Mouse (Mus musculus) hindbrain, embryonic 14.5 days (tissue): ENCODE measurements around the gene Dmac2. TPM values are rescaled to one million over a fixed set of nuclear protein-coding genes. Genes with fewer than 3 reads are reported as not detected.

Experiments used
- ATAC-seq: fragments of 200-750 bp; cut with Nextera tagmentation; 2 replicates; pipeline ENCODE4 v1.8.0; 2017; ENCODE audit warnings: moderate number of reproducible peaks, mild to moderate bottlenecking, moderate TSS enrichment, moderate library complexity; ENCODE audit not compliant: low FRiP score
- DNase-seq: peaks from one replicate; pipeline ENCODE4 v3.0.0-alpha.2; 2015; ENCODE audit warnings: low spot score
- H3K27ac ChIP-seq: fragments of 300-500 bp; sonication (generic); 2 replicates; pipeline ENCODE4 v1.5.1; 2014; ENCODE audit warnings: mild to moderate bottlenecking, moderate library complexity
- H3K27me3 ChIP-seq: fragments of 300-500 bp; sonication (generic); 2 replicates; pipeline ENCODE4 v1.6.1; 2014; ENCODE audit warnings: mild to moderate bottlenecking, low read length, mixed read lengths; ENCODE audit not compliant: control insufficient read depth, insufficient read depth
- H3K36me3 ChIP-seq: fragments of 300-500 bp; sonication (generic); replicated peaks from 2 replicates; pipeline ENCODE4 v1.6.1; 2014; ENCODE audit not compliant: control insufficient read depth, insufficient read depth
- H3K4me1 ChIP-seq: fragments of 300-500 bp; sonication (generic); replicated peaks from 2 replicates; pipeline ENCODE4 v1.6.1; 2014; ENCODE audit warnings: antibody characterized with exemption, low read length, mixed read lengths; ENCODE audit not compliant: control insufficient read depth, insufficient read depth
- H3K4me2 ChIP-seq: fragments of 300-500 bp; sonication (generic); replicated peaks from 2 replicates; pipeline ENCODE4 v1.6.1; 2014; ENCODE audit warnings: mild to moderate bottlenecking, moderate library complexity
- H3K4me3 ChIP-seq: fragments of 300-500 bp; sonication (generic); replicated peaks from 2 replicates; pipeline ENCODE4 v1.5.1; 2014; ENCODE audit warnings: mild to moderate bottlenecking, low read length
- H3K9ac ChIP-seq: fragments of 300-500 bp; sonication (generic); 2 replicates; pipeline ENCODE4 v1.6.1; 2014
- H3K9me3 ChIP-seq: fragments of 300-500 bp; sonication (generic); 2 replicates; pipeline ENCODE4 v1.6.1; 2016; ENCODE audit warnings: low read length; ENCODE audit not compliant: control insufficient read depth
- whole genome bisulfite sequencing: fragments of 180-500 bp; shearing (Covaris S2); extraction: QIAGEN DNeasy Blood & Tissue Kit; methylation state at CpG from one replicate; pipeline ENCODE4 v1.1.7; 2014; 5-methylcytosine and 5-hydroxymethylcytosine counted together
- polyA plus RNA-seq: library from polyadenylated mRNA; unstranded; fragments of >200 nt; fragmentation: Nextera tagmentation; extraction: Ambion mirVana; gene quantifications from 2 replicates; pipeline ENCODE4 v1.2.1, GENCODE M21; 2014

Dmac2 gene
- polyA plus RNA-seq, 1 experiment from 2014 or later: 43.3 TPM

DNA sequence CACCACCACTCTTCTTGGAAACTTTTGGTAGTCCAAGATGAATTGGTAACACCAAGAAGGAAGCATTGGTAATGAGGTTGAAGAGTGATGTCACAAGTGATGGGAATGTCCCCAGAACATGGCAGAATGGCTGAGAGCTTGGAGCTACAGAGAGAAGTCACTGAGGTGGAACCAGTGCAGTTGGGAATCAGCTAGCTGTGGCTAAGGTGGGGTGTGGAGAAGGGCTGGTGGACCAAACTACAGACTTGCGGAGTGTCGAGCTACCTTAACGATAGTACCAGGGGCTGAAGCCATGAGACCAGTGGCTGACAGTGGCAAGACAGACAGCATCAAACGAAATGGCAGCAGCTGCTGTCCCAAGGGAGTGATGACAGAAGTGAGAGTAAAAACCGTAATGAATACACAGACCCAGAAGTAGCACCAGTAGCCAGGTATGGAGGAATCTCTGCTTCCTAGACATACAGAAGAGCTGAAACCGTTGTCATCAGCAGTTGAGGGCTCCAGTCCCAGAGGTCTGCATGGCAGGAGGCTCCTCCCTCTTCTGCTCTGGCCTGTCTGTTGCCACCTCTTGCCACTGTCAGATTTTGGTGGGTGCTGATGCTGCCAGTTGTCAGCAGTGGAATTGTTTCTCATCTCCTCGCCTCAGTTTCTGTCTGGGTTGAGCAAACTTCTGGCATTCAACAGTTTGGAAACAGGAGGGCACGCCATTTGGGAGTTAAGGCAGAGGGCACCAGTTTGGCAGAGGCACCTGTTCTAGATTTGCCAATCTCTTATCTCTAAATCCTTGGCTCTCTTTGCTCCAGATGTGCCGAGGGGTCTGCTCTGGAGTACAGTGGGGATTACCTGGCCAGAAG lies 33.6 kb upstream of the Dmac2 start:
- Histone ChIP-seq H3K27me3 (no peaks in the 10 kb centered on the region), H3K27ac (no peak overlapping the region), H3K36me3 (no peaks in the 10 kb centered on the region), H3K4me3 (no peak overlapping the region), H3K9ac (no peak overlapping the region), H3K9me3 (no peaks in the 10 kb centered on the region), H3K4me2 (no peak overlapping the region), H3K4me1 (no peaks in the 10 kb centered on the region)
- DNase-seq (no peak), ATAC-seq (no peak)
- WGBS: 81% methylated on average over 9 of the region's 9 CpGs

DNA sequence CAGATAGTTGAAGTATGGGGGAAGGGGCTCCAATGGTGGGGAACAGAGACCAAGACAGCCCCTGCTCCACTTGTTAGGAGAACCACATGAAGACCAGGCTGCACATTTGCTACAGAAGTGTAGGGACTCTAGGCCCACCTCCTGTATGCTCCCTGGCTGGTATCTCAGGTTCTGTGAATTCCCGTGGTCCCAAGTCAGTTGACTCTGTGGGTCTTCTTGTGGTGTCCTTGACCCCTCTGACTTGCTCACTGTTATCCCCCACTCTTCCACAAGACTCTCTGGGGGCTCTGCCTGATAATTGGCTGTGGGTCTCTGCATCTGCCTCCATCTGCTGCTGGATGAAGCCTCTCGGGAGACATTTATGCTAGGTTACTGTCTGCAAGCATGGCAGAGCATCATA lies 28.0 kb upstream of the Dmac2 start:
- Histone ChIP-seq H3K27me3 (no peaks in the 10 kb centered on the region), H3K27ac (no peak overlapping the region), H3K4me1 (no peaks in the 10 kb centered on the region), H3K4me3 (no peak overlapping the region), H3K4me2 (no peak overlapping the region), H3K36me3 (no peaks in the 10 kb centered on the region), H3K9ac (no peak overlapping the region), H3K9me3 (no peaks in the 10 kb centered on the region)
- DNase-seq (no peak), ATAC-seq (no peak)
- 87% methylated on average over 2 of the region's 2 CpGs for WGBS

DNA sequence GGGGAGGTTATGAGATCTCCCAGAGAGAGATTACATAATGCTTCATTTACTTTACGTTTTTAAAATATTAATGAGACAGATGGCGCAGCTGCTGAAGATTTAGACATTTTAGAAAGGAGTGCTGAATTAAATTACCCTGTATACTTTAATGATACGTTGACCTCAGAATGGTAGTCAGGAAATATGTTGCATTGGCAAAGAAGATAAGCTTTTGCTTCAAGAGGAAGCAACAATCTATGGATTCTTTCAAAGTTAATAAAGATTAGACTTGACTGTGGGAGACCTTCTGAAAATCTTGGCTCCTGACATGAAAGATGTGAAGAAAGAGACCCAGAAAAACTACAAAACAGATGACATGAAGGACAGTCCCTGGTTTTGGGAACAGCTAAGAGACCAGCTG lies 25.4 kb upstream of the Dmac2 start:
- H3K4me3 ChIP-seq: no peak overlapping the region
- H3K4me1 ChIP-seq: no peaks in the 10 kb centered on the region
- no peaks in the 10 kb centered on the region for H3K9me3 ChIP-seq
- WGBS: 74% methylated on average over 3 of the region's 3 CpGs
- no peaks in the 10 kb centered on the region for H3K27me3 ChIP-seq
- no peak overlapping the region for H3K9ac ChIP-seq
- ATAC-seq (no peak), DNase-seq (no peak)
- H3K36me3 ChIP-seq: no peaks in the 10 kb centered on the region
- no peak overlapping the region for H3K27ac ChIP-seq
- H3K4me2 ChIP-seq: no peak overlapping the region

DNA sequence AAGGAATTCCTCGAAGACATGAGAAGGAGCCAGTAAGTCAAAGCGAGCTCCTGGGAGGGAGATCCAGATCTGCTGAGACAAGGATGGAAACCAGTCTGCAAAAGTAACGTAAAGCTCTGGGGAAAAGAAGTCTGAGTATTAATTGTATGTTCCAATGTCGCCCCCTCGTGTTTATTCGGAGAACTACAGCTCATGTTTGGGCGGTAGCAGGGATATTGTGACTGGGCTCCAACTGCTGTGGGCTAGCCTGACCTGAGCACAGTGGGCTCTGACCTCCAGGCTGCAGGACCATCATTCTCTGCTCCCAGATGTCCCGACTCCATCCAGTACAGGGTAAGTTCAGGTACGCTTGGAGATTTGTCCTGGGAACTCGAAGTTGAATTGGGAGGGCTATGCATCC lies 19.6 kb upstream of the Dmac2 start:
- Histone ChIP-seq H3K27me3 (no peaks in the 10 kb centered on the region), H3K9ac (no peak overlapping the region)
- 15% methylated on average over 10 of the region's 10 CpGs for WGBS

DNA sequence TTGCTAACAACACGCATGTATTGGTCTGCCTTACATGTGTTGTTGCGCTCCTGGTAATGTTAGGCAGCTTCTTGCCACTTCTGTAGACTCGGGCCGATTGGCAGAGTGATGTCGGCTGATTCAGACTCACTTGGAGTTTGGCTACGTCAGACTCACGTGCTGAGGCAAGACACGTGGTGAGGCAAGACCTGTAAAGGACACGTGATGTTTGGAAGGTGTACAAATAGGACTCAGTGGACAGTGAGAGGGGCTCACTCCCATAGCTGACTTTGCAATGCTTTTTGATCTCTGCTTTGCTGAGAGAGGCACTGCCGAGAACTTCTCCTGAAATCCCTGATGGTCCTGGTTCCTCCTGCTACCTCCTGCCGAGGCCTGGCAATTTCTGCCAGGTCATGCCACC lies 18.5 kb upstream of the Dmac2 start:
- H3K27me3 ChIP-seq: no peaks in the 10 kb centered on the region
- no peaks in the 10 kb centered on the region for H3K36me3 ChIP-seq
- H3K4me2 ChIP-seq: no peak overlapping the region
- no peaks in the 10 kb centered on the region for H3K9me3 ChIP-seq
- H3K9ac ChIP-seq: no peak overlapping the region
- 94% methylated on average over 11 of the region's 11 CpGs for WGBS
- DNase-seq: no peak
- H3K4me3 ChIP-seq: no peak overlapping the region
- no peak overlapping the region for H3K27ac ChIP-seq
- no peaks in the 10 kb centered on the region for H3K4me1 ChIP-seq
- no peak for ATAC-seq

More for the DNA sequence above, 19.6 kb upstream of the Dmac2 start:
- H3K4me2 ChIP-seq: no peak overlapping the region
- ATAC-seq (peak; percentile 43; the same call in 1 of the 2 replicates), DNase-seq (peak; percentile 92)
- no peak overlapping the region for H3K4me3 ChIP-seq
- H3K9me3 ChIP-seq: no peaks in the 10 kb centered on the region
- no peak overlapping the region for H3K27ac ChIP-seq
- H3K4me1 ChIP-seq: no peaks in the 10 kb centered on the region
- no peaks in the 10 kb centered on the region for H3K36me3 ChIP-seq

DNA sequence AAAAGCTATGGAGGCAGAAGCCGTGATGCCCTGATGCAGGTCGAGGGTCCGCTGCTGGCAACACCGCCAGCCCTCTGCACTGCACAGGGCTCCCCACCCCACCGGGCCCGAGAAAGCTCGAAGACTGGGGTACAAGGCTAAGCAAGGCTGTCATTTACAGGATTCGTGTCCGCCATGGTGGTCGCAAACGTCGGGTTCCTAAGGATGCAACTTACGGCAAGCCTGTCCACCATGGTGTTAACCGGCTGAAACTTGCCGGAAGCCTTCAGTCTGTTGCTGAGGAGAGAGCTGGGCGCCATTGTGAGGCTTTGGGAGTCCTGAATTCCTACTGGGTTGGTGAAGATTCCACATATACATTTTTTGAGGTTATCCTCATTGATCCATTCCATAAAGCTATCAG lies 17.9 kb upstream of the Dmac2 start:
- no peak overlapping the region for H3K4me3 ChIP-seq
- H3K27me3 ChIP-seq: no peaks in the 10 kb centered on the region
- no peak overlapping the region for H3K4me2 ChIP-seq
- no peak overlapping the region for H3K27ac ChIP-seq
- no peaks in the 10 kb centered on the region for H3K36me3 ChIP-seq
- H3K9ac ChIP-seq: no peak overlapping the region
- ATAC-seq: no peak
- no peak for DNase-seq
- no peaks in the 10 kb centered on the region for H3K9me3 ChIP-seq
- 94% methylated on average over 16 of the region's 16 CpGs for WGBS
- no peaks in the 10 kb centered on the region for H3K4me1 ChIP-seq

DNA sequence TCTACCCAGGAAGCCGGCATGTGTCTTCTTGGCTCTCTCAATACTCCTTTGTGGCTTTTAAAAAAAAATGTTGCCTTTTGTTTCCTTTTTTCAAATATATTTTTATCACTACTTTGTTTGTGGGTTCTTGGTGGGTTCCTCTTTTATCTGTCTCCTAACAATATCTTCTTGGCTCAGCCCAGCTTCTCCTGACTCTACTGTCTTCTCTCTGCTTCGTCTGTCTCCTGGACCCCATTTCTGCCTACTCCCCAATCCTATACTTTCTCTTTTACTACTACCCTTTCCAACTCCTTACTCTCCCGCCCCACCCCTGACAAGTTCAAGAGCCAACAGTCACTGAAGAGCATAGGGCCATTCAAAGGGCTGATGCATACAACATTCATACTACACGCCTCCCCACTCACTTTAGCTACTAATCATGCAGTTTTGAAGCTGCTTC lies 12.6 kb upstream of the Dmac2 start:
- no peaks in the 10 kb centered on the region for H3K4me1 ChIP-seq
- H3K36me3 ChIP-seq: no peaks in the 10 kb centered on the region
- 80% methylated on average over 4 of the region's 4 CpGs for WGBS
- DNase-seq: no peak
- no peaks in the 10 kb centered on the region for H3K27me3 ChIP-seq
- no peak overlapping the region for H3K27ac ChIP-seq
- peaks cover 3% of the 10 kb centered on the region; the same call in 1 of the 2 replicates for H3K9me3 ChIP-seq
- no peak for ATAC-seq
- H3K4me3 ChIP-seq: no peak overlapping the region
- no peak overlapping the region for H3K9ac ChIP-seq
- no peak overlapping the region for H3K4me2 ChIP-seq

DNA sequence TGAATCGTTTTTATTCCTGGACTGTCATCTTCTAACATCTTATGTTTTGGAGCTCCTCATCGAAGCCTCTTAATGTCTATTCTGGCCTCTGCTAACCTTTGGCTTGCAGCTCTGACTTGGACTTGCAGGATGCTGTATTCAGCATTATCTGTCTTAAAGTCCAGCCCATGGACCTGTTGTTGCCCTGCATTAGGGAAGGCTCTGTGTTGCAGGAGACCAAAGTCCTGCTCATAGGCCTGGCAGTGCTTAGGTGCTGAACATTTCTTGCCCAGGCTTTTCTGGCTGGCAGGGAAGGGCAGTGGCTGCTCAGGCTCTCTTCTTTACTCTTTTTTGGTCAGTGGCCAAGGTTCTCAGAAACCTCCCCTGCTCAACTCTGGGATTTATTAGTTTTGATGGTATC lies 12.0 kb upstream of the Dmac2 start:
- Histone ChIP-seq H3K9ac (no peak overlapping the region), H3K4me2 (no peak overlapping the region), H3K36me3 (no peaks in the 10 kb centered on the region), H3K27me3 (no peaks in the 10 kb centered on the region), H3K27ac (no peak overlapping the region), H3K4me1 (no peaks in the 10 kb centered on the region), H3K9me3 (peaks cover 3% of the 10 kb centered on the region; the same call in 1 of the 2 replicates), H3K4me3 (no peak overlapping the region)
- ATAC-seq (no peak), DNase-seq (no peak)
- 84% methylated on average over 2 of the region's 2 CpGs for WGBS

DNA sequence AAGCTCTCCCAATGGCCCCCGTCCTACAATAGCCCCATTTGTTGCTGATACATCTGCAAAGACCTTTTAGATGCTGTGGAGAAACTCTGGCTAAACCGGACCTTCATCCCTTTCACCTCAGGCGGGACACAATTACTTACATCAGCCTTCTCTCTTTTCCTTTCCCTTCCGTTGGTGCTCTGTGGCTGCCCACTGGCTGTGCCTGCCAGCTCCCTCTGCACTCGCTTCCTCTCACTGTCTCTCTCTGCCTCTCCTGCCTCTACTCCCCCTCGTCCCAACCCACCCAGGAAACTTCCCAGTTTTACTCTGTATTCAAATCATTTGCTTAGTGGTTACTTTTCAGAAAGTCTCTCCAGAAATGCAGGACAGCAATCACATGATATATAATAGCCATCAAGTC lies 9.2 kb upstream of the Dmac2 start:
- H3K4me3 ChIP-seq: no peak overlapping the region
- no peak overlapping the region for H3K27ac ChIP-seq
- H3K36me3 ChIP-seq: no peaks in the 10 kb centered on the region
- no peak overlapping the region for H3K4me2 ChIP-seq
- no peaks in the 10 kb centered on the region for H3K4me1 ChIP-seq
- ATAC-seq (no peak), DNase-seq (no peak)
- no peak overlapping the region for H3K9ac ChIP-seq
- H3K9me3 ChIP-seq: peaks cover 3% of the 10 kb centered on the region; the same call in 1 of the 2 replicates
- no peaks in the 10 kb centered on the region for H3K27me3 ChIP-seq
- WGBS: 40% methylated on average over 6 of the region's 6 CpGs
